Comparison of ENCODE assay signal across 1 mouse cellular context in genomic region chr11:106656896-106657498, GRCm38 (mm10).
A peak's percentile ranks its signal among the peaks of the same experiment; 100 is the strongest.
TF ChIP-seq lines count a peak whose summit lies in the region.

No protein-coding gene starts in this region.

TF ChIP-seq in CH12.LX, 34 proteins besides CTCF, POLR2A, EP300 and RAD21:
- TF ChIP-seq MEF2A (IDR thresholded peaks at IDR 0.05; ENCODE audit: borderline replicate concordance, low read depth, low read length): peak; percentile 51; the same call in 1 of the 2 replicates
- peak; percentile 65 for TF ChIP-seq ELF1 (IDR thresholded peaks at IDR 0.05; ENCODE audit: low read depth, low read length)
